Mouse (Mus musculus) forebrain, embryonic 11.5 days (tissue): Measurements from ENCODE around the gene Ces1h. TPM values are rescaled to one million over a fixed set of nuclear protein-coding genes. Genes with fewer than 3 reads are reported as not detected.

Experiments used
- ATAC-seq: fragments of 200-750 bp; cut with Nextera tagmentation; replicated peaks from 2 replicates; pipeline ENCODE4 v1.8.0; 2017; ENCODE audit warnings: moderate TSS enrichment; ENCODE audit not compliant: low FRiP score
- DNase-seq: peaks from one replicate; pipeline ENCODE4 v3.0.0-alpha.2; 2017; ENCODE audit warnings: low spot score
- H3K27ac ChIP-seq: fragments of 300-500 bp; sonication (generic); 2 replicates; pipeline ENCODE4 v1.5.1; 2014; ENCODE audit warnings: low read depth, low read length
- H3K27me3 ChIP-seq: fragments of 300-500 bp; sonication (generic); 2 replicates; pipeline ENCODE4 v1.6.1; 2014; ENCODE audit warnings: mild to moderate bottlenecking, low read length, mixed read lengths; ENCODE audit not compliant: control insufficient read depth, insufficient read depth
- H3K36me3 ChIP-seq: fragments of 300-500 bp; sonication (generic); 2 replicates; pipeline ENCODE4 v1.6.1; 2014; ENCODE audit warnings: mild to moderate bottlenecking, low read length, moderate library complexity, mixed read lengths; ENCODE audit not compliant: control insufficient read depth, insufficient read depth
- H3K4me1 ChIP-seq: fragments of 300-500 bp; sonication (generic); replicated peaks from 2 replicates; pipeline ENCODE4 v1.6.1; 2014; ENCODE audit warnings: low read length, mixed read lengths; ENCODE audit not compliant: control insufficient read depth, insufficient read depth
- H3K4me2 ChIP-seq: fragments of 300-500 bp; sonication (generic); 2 replicates; pipeline ENCODE4 v1.6.1; 2014; ENCODE audit warnings: low read depth, mild to moderate bottlenecking, low read length, moderate library complexity, mixed read lengths; ENCODE audit not compliant: severe bottlenecking
- H3K4me3 ChIP-seq: fragments of 300-500 bp; sonication (generic); 2 replicates; pipeline ENCODE4 v1.5.1; 2014; ENCODE audit warnings: low read depth, low read length
- H3K9ac ChIP-seq: fragments of 300-500 bp; sonication (generic); 2 replicates; pipeline ENCODE4 v1.6.1; 2014; ENCODE audit warnings: low read length
- H3K9me3 ChIP-seq: fragments of 300-500 bp; sonication (generic); 2 replicates; pipeline ENCODE4 v1.6.1; 2016; ENCODE audit warnings: low read length, mixed read lengths; ENCODE audit not compliant: control insufficient read depth
- WGBS: fragments of 180-500 bp; shearing (Covaris S2); extraction: QIAGEN DNeasy Blood & Tissue Kit; methylation state at CpG from one replicate; pipeline ENCODE4 v1.1.7; 2014; 5-methylcytosine and 5-hydroxymethylcytosine counted together
- polyA plus RNA-seq: library from polyadenylated mRNA; unstranded; fragments of >200 nt; fragmentation: Nextera tagmentation; extraction: Ambion mirVana; gene quantifications from 2 replicates; pipeline ENCODE4 v1.2.1, GENCODE M21; 2014

Ces1h gene
- polyA plus RNA-seq, 1 experiment from 2014 or later, result not detected

DNA sequence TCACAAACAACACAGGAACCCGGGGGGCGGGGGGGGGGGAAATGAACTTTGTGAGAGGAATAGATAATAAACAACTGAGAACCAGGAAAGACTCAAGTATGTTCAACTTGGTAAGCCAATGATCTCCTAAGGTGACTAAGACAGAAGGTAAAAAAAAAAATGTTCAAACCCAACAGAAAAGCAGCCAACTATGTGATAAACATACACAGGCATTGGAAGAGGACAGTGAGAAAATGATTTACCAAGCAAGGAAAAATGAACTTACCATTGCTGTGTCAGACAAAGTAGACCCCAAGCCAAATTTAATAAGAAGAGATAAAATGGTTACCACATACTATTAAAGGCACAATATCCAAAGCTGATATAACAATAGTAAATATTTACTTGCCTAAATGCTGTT, 40.0 kb downstream of the Ces1h start:
- no peaks in the 10 kb centered on the region for H3K36me3 ChIP-seq
- DNase-seq (no peak), ATAC-seq (no peak)
- H3K4me2 ChIP-seq, result no peak overlapping the region
- no peaks in the 10 kb centered on the region for H3K27me3 ChIP-seq
- no peaks in the 10 kb centered on the region for H3K4me1 ChIP-seq
- no peak overlapping the region for H3K27ac ChIP-seq
- no peak overlapping the region for H3K9ac ChIP-seq
- H3K4me3 ChIP-seq, result no peak overlapping the region
- H3K9me3 ChIP-seq, result no peaks in the 10 kb centered on the region
- 97% methylated on average over 2 of the region's 2 CpGs for WGBS

- Histone ChIP-seq H3K9ac (no peak within 1 kb of the TSS), H3K4me2 (no peak within 1 kb of the TSS), H3K27me3 (no peaks in the 10 kb centered on the region), H3K4me3 (no peak within 1 kb of the TSS), H3K36me3 (no peaks in the 10 kb centered on the region), H3K4me1 (no peaks in the 10 kb centered on the region), H3K9me3 (no peaks in the 10 kb centered on the region), H3K27ac (no peak within 1 kb of the TSS)
- 70% methylated on average over 3 of the region's 3 CpGs for WGBS
- DNase-seq (no peak), ATAC-seq (no peak)
Measured at GRCm38 (mm10) chr8:93337207-93337606, 42.3 kb downstream of the Ces1h start, which contains the start of gene Ces1g. Gene Ces1g (minus strand): TSS chr8:93337308.

DNA sequence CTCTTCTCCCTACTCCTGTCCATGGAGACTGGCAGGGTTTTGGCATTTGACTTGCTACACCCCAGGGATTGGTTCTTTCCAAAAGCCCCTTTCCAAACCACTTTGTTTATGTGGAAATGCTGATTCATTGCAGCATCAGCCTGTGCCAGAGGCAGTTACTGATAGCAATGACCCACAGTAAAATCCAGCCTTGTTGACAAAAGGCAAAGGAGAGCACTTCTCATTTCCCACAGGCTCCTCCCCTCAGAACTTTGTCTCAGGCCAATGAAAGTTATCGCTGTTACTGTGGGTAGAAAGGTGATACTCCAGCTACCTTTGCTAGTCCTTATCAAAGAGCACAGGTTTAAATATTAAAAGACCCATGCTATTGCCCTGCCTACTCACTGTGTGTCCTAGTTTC, 46.8 kb downstream of the Ces1h start:
- H3K4me3 ChIP-seq, result no peak overlapping the region
- H3K27me3 ChIP-seq, result no peaks in the 10 kb centered on the region
- no peak for ATAC-seq
- no peaks in the 10 kb centered on the region for H3K4me1 ChIP-seq
- H3K27ac ChIP-seq, result no peak overlapping the region
- WGBS, result 79% methylated on average over 1 of the region's 1 CpGs
- H3K9me3 ChIP-seq, result no peaks in the 10 kb centered on the region
- no peaks in the 10 kb centered on the region for H3K36me3 ChIP-seq
- DNase-seq, result no peak
- no peak overlapping the region for H3K9ac ChIP-seq
- H3K4me2 ChIP-seq, result no peak overlapping the region

- no peak overlapping the region for H3K4me3 ChIP-seq
- 89% methylated on average over 2 of the region's 2 CpGs for WGBS
- no peaks in the 10 kb centered on the region for H3K4me1 ChIP-seq
- no peak for DNase-seq
- no peak overlapping the region for H3K9ac ChIP-seq
- H3K9me3 ChIP-seq, result no peaks in the 10 kb centered on the region
- H3K27me3 ChIP-seq, result no peaks in the 10 kb centered on the region
- ATAC-seq, result no peak
- H3K36me3 ChIP-seq, result no peaks in the 10 kb centered on the region
- H3K4me2 ChIP-seq, result no peak overlapping the region
- no peak overlapping the region for H3K27ac ChIP-seq
Measured at GRCm38 (mm10) chr8:93331151-93331550, 48.4 kb downstream of the Ces1h start.

GRCm38 (mm10) chr8:93325123-93325522, 54.4 kb downstream of the Ces1h start:
- no peaks in the 10 kb centered on the region for H3K4me1 ChIP-seq
- WGBS, result 83% methylated on average over 2 of the region's 2 CpGs
- H3K36me3 ChIP-seq, result no peaks in the 10 kb centered on the region
- H3K27me3 ChIP-seq, result no peaks in the 10 kb centered on the region
- H3K4me2 ChIP-seq, result no peak overlapping the region
- DNase-seq, result no peak
- H3K27ac ChIP-seq, result no peak overlapping the region
- no peak overlapping the region for H3K9ac ChIP-seq
- H3K4me3 ChIP-seq, result no peak overlapping the region
- ATAC-seq, result no peak
- H3K9me3 ChIP-seq, result no peaks in the 10 kb centered on the region

DNA sequence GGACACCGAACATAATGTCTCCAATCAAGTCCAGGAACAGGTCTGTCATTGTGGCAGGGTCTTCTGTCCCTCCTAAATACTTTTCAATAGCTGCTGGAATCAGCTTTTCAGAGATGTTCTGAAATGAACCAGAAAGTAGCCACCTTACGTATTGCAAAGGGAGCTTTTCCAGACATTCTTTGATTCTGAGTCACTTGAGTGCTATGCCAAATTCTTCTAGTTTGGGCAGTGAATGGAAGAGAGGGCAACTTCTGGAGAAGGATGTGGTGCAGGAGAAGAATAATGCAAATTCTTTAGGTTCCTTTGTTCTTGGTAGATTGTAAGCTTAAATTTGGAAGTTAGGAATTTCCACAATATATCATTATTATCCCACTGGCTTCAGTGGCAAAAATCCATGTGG, 62.5 kb downstream of the Ces1h start:
- H3K4me3 ChIP-seq, result no peak overlapping the region
- no peak overlapping the region for H3K27ac ChIP-seq
- no peak overlapping the region for H3K4me2 ChIP-seq
- no peak overlapping the region for H3K9ac ChIP-seq
- H3K4me1 ChIP-seq, result no peaks in the 10 kb centered on the region
- 91% methylated on average over 2 of the region's 2 CpGs for WGBS
- DNase-seq, result no peak
- no peaks in the 10 kb centered on the region for H3K9me3 ChIP-seq
- no peak for ATAC-seq
- no peaks in the 10 kb centered on the region for H3K27me3 ChIP-seq
- no peaks in the 10 kb centered on the region for H3K36me3 ChIP-seq

GRCm38 (mm10) chr8:93315557-93315956, 64.0 kb downstream of the Ces1h start:
- Histone ChIP-seq H3K36me3 (no peaks in the 10 kb centered on the region), H3K27me3 (no peaks in the 10 kb centered on the region), H3K27ac (no peak overlapping the region), H3K9me3 (no peaks in the 10 kb centered on the region), H3K9ac (no peak overlapping the region), H3K4me1 (no peaks in the 10 kb centered on the region), H3K4me3 (no peak overlapping the region), H3K4me2 (no peak overlapping the region)
- DNase-seq, result no peak
- WGBS, result 84% methylated on average over 2 of the region's 2 CpGs
- ATAC-seq, result no peak

Other genes starting within 250 kb of the Ces1h start
- gene Ces1c, start 248.4 kb downstream of the Ces1h start, polyA plus RNA-seq, result not detected in 2 replicates
- gene Ces1d, start 181.9 kb downstream of the Ces1h start, polyA plus RNA-seq, result 0.12 and 0.19 TPM in 2 replicates
- not detected in 2 replicates for gene Ces1e, start 150.1 kb downstream of the Ces1h start, polyA plus RNA-seq
- gene Ces1f, start 100.0 kb downstream of the Ces1h start, polyA plus RNA-seq, result not detected in 2 replicates
- gene Ces1g, start 42.4 kb downstream of the Ces1h start, polyA plus RNA-seq, result not detected in 2 replicates
- gene Ces5a, start 156.1 kb upstream of the Ces1h start, polyA plus RNA-seq, result not detected in 2 replicates